Mouse (Mus musculus) lung, embryonic 14.5 days (tissue): ENCODE results near the gene Usp32. TPM values are rescaled to one million over a fixed set of nuclear protein-coding genes. Genes with fewer than 3 reads are reported as not detected.
A peak's percentile ranks its signal among the peaks of the same experiment; 100 is the strongest.

Experiments
- ATAC-seq: fragments of 200-750 bp; cut with Nextera tagmentation; 2 replicates; pipeline ENCODE4 v1.8.0; 2017; ENCODE audit warnings: mild to moderate bottlenecking, moderate TSS enrichment, moderate library complexity; ENCODE audit not compliant: insufficient read depth
- DNase-seq: peaks from one replicate; pipeline ENCODE4 v3.0.0-alpha.2; 2015
- H3K27ac ChIP-seq: fragments of 300-500 bp; sonication (generic); 2 replicates; pipeline ENCODE4 v1.5.1; 2014; ENCODE audit warnings: low read depth, mild to moderate bottlenecking, moderate library complexity
- H3K27me3 ChIP-seq: fragments of 300-500 bp; sonication (generic); 2 replicates; pipeline ENCODE4 v1.6.1; 2014; ENCODE audit warnings: low read length, control low read depth; ENCODE audit not compliant: insufficient read depth
- H3K36me3 ChIP-seq: fragments of 300-500 bp; sonication (generic); 2 replicates; pipeline ENCODE4 v1.6.1; 2014; ENCODE audit warnings: control low read depth; ENCODE audit not compliant: insufficient read depth
- H3K4me1 ChIP-seq: fragments of 300-500 bp; sonication (generic); 2 replicates; pipeline ENCODE4 v1.6.1; 2014; ENCODE audit warnings: antibody characterized with exemption, control low read depth; ENCODE audit not compliant: insufficient read depth
- H3K4me2 ChIP-seq: fragments of 300-500 bp; sonication (generic); 2 replicates; pipeline ENCODE4 v1.6.1; 2014; ENCODE audit warnings: mild to moderate bottlenecking
- H3K4me3 ChIP-seq: fragments of 300-500 bp; sonication (generic); 2 replicates; pipeline ENCODE4 v1.5.1; 2014; ENCODE audit warnings: low read depth, low read length
- H3K9ac ChIP-seq: fragments of 300-500 bp; sonication (generic); 2 replicates; pipeline ENCODE4 v1.6.1; 2014
- H3K9me3 ChIP-seq: fragments of 300-500 bp; sonication (generic); 2 replicates; pipeline ENCODE4 v1.6.1; 2016; ENCODE audit warnings: low read depth, low read length, control low read depth
- CTCF ChIP-seq: IDR thresholded peaks from 2 replicates; pipeline ENCODE4 v1.5.1; 2016; ENCODE audit warnings: antibody characterized with exemption, low read depth
- WGBS: fragments of 180-500 bp; shearing (Covaris S2); extraction: QIAGEN DNeasy Blood & Tissue Kit; methylation state at CpG from one replicate; pipeline ENCODE4 v1.1.7; 2014; 5-methylcytosine and 5-hydroxymethylcytosine counted together
- polyA plus RNA-seq: library from polyadenylated mRNA; unstranded; fragments of >200 nt; fragmentation: Nextera tagmentation; extraction: Ambion mirVana; gene quantifications from 2 replicates; pipeline ENCODE4 v1.2.1, GENCODE M21; 2014

The Usp32 gene
- polyA plus RNA-seq, 1 experiment from 2014 or later, result 5.5 TPM

- H3K27me3 ChIP-seq, result no peaks in the 10 kb centered on the region
- H3K4me3 ChIP-seq, result no peak overlapping the region
- ATAC-seq (no peak), DNase-seq (no peak)
- no peaks in the 10 kb centered on the region for H3K9me3 ChIP-seq
- no peak overlapping the region for H3K9ac ChIP-seq
- no peaks in the 10 kb centered on the region for H3K36me3 ChIP-seq
- no peak overlapping the region for H3K27ac ChIP-seq
- WGBS, result 72% methylated on average over 10 of the region's 10 CpGs
- TF ChIP-seq CTCF, result no peak
- no peak overlapping the region for H3K4me2 ChIP-seq
- no peaks in the 10 kb centered on the region for H3K4me1 ChIP-seq
Observed at GRCm38 (mm10) chr11:84940140-84940539, 199.8 kb downstream of the Usp32 start.

- Histone ChIP-seq H3K4me1 (no peaks in the 10 kb centered on the region), H3K9me3 (no peaks in the 10 kb centered on the region), H3K4me2 (no peak overlapping the region), H3K4me3 (no peak overlapping the region), H3K27ac (no peak overlapping the region), H3K36me3 (no peaks in the 10 kb centered on the region), H3K27me3 (no peaks in the 10 kb centered on the region), H3K9ac (no peak overlapping the region)
- DNase-seq, result peak; percentile 18
- no peak for ATAC-seq
- 55% methylated on average over 8 of the region's 8 CpGs for WGBS
- no peak for TF ChIP-seq CTCF
Observed at GRCm38 (mm10) chr11:84939508-84940053, 200.4 kb downstream of the Usp32 start.

Other genes with a start within 250 kb of the Usp32 start
- 57.3 and 61.4 TPM in 2 replicates for gene Znhit3, start 223.8 kb downstream of the Usp32 start, polyA plus RNA-seq
- 0.28 and 0.54 TPM in 2 replicates for gene Car4, start 182.4 kb downstream of the Usp32 start, polyA plus RNA-seq
- 0.28 TPM in 1 of 2 replicates, not detected in the other for gene 1700125H20Rik, start 30.2 kb upstream of the Usp32 start, polyA plus RNA-seq
- gene Appbp2, start 95.0 kb upstream of the Usp32 start, polyA plus RNA-seq, result 53.8 and 54.1 TPM in 2 replicates
- 21.4 and 23.1 TPM in 2 replicates for gene Ppm1d, start 171.1 kb upstream of the Usp32 start, polyA plus RNA-seq
- 31.1 and 35.0 TPM in 2 replicates for gene Bcas3, start 213.0 kb upstream of the Usp32 start, polyA plus RNA-seq